Mouse (Mus musculus): ENCODE data around the gene Tbcd.

DNA sequence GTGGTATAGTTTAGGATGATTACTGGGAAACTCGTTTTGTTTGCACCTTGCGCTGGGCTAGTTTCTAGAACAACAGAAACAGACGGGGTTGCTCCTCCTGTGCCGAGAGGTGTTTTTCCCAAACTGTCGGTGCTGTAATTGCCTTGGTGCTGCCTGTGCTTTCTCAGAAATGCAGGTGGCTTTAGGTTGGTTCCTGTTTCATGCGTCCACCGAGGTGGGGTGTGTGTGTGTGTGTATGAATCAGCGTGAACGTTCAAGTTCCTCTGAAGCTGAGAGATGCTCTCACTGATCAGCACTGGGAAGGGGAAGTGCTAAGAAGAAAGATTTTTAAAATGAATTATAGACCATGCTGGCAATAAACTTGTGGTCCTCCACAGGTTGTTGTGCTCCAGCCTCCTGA is 34.1 kb downstream of the Tbcd start:
- TF ChIP-seq CTCF (IDR thresholded peaks at IDR 0.05; ENCODE audit: borderline replicate concordance, extremely low read depth, insufficient read depth, insufficient read length): no peak
- no peak for TF ChIP-seq POLR2A (IDR thresholded peaks at IDR 0.05; ENCODE audit: borderline replicate concordance, extremely low read depth, insufficient read depth, insufficient read length, poor library complexity, severe bottlenecking)

Measured in brain, embryonic 14.5 days (tissue).